Mouse (Mus musculus): Measurements from ENCODE around the gene Hip1r. TPM values are rescaled to one million over a fixed set of nuclear protein-coding genes. Genes with fewer than 3 reads are reported as not detected.

The Hip1r gene
- 10 to 100 TPM; 29.6 to 42.2 TPM for total RNA-seq (2021)

DNA sequence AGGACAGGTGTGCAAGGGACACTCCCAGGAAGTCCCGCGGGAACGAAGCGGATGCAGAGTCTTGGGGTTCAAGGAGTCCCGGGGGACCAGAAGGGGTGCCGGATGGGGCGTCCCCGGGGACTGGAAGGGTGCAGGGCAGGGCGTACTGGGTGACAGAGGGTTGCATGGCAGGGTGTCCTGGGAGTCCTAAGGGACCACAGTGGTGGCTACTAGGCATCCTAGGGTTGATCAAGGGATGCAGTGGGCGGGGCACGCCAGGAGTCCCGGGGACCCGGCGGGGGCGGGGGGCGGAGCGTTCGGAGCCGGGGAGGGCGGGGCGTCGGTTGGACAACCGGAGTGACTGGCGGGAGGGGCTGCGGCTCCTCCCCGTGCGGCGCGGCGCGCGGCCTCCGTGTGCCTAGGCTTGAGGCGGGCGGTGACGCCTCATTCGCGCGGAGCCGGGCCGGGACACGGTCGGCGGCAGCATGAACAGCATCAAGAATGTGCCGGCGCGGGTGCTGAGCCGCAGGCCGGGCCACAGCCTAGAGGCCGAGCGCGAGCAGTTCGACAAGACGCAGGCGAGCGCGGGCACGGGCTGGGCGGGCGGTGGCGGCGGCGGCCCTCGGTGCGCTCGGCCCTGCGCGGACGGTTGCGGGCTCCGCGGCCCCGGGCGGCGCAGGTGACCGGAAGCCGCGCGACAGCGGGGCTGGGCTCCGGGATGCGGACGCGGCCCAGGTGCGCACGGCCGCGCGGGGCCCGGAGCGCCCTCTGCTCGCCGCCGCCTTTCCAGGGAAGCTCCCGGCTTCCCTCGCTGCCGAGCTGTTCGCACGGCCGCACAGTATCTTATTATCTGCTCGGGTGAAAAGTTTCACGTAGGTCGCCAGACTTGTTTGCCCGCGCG is at the start of gene Hip1r:
Hip1r (plus strand) TSS at position 330 of the 880 bp plus-strand sequence.
- DNase-seq = peak; percentile 83

DNA sequence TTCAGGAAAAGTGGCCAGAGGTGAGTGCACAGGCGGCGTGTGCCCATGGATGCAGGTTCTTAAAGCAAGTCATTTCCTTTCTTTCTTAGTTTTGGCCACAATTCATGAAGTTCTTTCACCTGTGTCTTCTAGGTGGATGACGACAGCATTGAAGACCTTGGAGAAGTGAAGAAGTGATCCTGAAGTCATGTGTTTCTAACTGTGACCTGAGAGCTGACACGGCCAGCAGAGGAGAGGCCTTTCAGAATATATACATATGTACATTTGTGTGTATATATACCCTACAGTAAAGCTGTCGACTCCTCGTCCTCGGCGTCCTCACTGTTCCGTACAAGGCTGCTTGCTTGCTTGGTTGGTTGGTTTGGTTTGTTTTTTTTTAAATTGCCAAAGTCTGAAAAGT is 46.3 kb upstream of the Hip1r start, which contains the start of gene Gm43518:
Gm43518 (plus strand) TSS at position 301 of the 400 bp plus-strand sequence.
- DNase-seq = no peak

DNA sequence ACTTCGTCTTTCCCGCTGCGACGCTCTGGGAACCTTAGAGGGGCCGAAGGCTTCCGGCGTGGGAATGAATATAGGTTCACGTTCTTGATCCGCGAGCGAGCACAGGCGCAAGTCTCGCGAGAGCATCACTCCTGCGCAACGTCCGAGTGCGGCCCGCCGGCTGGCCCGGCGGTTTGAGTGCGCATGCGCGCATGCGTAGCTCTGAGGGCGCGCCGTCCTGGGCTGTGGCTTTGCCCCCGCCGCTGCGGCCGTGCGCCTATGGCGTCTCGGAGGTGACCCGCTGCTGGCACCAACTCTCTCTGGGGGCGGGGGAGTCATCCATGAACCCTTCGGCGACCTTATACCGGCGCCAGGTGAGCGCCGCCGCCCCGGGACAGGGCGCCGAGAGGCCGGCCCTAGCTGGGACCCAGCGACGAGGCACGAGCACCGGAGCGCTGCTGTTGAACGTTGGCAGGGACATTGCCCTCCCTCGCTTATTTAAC is 42.9 kb upstream of the Hip1r start, which contains the start of gene Ccdc62:
Ccdc62 (plus strand) TSS at position 172 of the 482 bp plus-strand sequence.
- DNase-seq = peak; percentile 96

DNA sequence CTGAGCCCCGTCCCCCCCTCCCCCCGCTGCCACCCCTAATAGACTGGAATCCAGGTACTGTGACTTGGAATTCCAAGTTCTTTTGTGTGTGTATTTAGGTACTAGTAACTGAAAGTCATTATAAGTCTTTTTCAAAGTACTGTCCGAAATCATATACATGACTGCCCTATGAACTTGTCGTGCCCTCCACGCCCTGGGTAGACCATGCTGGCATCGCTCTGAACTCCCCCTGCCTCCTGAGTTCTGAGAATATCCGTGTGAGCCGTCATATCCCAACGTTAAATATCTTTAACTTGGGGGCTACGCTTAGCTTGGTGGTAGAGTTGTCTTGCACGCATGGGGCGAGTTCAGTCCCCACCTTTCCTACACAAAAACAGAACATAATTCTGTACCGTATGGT is 42.3 kb upstream of the Hip1r start:
- DNase-seq = no peak

DNA sequence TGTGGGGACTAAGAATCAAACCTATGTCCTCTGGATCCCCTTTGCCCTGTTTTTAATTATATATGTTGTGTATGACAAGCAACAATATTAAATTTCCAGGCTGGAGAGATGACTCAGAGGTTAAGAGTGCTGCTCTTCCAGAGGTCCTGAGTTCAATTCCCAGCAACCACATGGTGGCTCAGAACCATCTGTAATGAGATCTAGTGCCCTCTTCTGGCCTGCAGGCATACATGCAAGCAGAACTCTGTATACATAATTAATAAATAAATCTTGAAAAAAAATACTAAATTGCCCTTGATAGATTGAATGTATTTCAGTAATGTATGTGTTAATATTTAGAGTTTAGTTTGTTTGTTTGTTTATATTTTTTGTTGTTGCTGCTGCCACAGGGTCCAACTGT is 40.5 kb upstream of the Hip1r start:
- no peak for DNase-seq

DNA sequence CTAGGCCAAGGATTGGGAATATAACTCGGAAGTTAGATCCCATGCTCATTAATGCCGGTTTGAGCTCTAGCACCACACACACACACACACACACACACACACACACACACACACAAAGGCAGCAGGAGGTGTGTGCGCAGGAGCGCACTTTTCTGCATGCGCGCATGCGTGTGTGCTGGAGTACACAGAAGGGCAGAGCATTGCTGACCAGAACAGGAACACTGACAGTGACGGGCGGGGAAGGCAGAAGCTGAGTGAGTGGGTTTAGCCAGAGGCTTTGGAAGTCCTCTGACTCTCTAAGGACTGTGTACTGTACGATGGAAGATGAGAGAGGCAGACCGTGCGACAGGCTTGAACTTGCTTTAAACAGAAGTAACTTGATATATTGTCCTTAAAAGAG is 39.9 kb upstream of the Hip1r start:
- no peak for DNase-seq

DNA sequence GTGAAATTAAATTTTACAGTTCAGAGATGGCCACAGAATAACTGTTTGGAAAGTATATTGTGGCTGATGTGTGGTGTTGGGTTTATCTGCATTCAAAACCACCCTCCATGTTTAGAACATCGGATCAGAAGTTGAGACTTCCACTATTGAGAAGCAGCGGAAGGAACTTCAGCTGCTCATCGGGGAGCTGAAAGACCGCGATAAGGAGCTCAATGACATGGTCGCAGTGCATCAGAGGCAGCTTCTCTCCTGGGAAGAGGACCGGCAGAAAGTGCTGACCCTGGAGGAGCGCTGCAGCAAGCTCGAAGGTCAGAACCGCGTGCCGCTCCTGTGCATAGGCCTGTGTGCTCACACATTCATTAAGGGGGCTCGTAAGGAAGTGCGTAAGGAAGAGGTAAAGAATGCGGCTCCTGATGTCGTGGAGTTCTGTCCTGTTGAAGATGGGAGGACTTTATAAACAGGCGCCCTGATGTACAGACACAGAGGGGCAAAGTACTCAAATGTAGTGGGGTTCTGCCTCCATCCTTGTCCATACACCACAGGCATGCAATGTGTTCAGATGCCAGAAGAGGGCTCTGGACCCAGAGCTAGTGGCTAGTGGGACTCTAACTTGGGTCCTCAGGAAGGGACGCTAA is 39.4 kb upstream of the Hip1r start:
- DNase-seq = peak; percentile 27

DNA sequence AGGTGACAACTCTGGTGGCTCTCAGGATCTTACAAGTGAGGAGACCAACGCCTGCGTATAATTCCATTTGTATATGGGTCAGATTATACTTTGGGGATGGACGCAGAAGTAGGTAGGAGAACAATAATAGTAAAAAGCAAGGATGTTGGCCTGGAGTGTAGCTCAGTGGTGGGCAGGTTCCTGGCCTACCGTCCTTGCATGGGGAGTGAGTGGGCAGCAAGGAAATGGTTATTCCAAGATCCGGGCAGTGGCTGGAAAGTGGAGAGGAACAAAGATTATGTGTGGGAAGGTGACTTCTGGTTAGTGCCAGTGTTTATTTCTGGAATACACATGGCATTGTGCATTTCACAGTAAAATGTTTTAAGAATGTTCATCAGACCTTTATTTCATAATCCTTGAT is 37.5 kb upstream of the Hip1r start:
- no peak for DNase-seq

DNA sequence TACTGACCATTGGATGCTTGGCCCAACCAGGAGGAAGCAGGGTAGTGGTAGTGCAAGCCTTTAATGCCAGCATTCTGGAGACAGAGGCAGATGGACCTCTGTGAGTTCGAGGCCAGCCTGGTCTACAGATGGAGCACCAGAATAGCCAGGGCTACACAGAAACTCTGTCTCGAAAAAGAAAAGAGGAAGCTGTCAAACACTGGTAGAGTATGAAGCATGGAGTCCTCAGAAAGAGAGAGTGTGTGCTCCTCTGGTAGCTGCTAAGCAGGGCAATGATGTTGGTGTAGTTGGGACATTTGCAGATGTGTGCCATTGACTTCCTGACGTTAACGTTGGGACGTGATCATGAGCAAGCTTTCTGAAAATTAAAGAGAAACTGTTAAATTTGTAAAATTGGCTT is 34.9 kb upstream of the Hip1r start:
- DNase-seq = no peak

DNA sequence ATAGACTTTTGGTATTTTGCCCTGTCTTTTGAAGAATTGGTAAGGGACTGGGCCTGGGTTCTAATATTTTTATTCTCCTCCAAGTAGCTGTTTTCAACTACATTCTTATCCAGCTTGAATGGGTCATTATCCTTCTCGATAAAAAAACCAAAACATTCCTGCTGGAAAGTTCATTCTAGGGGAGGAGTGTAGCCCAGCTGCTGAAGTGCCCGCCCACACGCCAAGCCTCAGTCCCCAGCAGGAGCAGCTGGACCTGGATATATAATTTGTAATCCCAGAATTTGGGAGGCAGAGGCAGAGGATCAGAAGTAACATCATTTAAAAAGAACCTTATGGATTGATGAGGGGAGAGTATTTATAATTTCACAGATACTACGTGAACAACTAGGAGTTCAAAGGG is 26.9 kb upstream of the Hip1r start:
- DNase-seq = peak; percentile 18

DNA sequence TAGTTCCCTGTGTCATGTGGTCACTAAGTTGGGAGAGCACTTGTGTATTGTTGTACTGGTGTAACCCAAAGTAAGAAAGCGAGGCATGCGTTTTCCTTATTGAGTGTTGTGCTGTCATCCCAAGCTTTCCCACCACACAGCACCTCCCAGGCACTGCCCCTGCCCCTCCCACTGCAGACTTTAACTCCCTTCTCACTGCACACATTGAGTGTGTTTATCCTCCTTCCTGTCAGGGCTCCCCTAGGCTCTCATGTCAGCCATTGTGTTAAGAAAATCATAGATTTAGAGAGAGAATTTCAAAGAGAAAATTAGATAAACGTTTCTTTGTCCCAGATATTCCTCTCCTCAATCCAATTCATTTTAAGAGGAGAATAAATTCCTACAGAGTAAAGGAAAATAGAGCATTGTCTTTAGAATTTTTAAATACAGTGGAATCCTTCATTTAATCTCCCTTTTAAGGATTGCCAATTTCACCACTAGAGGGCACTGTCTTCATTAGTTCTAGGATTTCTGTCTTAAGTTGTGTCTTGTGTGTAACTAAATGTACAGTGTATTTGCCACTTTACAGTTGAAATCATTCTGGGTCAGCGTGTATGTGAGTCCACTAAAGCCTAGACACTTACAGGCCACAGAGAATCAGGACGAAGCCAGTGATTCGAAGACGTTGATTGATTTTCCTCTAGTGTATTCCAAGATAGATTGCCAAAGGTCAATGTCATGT is 26.2 kb upstream of the Hip1r start:
- DNase-seq = no peak

DNA sequence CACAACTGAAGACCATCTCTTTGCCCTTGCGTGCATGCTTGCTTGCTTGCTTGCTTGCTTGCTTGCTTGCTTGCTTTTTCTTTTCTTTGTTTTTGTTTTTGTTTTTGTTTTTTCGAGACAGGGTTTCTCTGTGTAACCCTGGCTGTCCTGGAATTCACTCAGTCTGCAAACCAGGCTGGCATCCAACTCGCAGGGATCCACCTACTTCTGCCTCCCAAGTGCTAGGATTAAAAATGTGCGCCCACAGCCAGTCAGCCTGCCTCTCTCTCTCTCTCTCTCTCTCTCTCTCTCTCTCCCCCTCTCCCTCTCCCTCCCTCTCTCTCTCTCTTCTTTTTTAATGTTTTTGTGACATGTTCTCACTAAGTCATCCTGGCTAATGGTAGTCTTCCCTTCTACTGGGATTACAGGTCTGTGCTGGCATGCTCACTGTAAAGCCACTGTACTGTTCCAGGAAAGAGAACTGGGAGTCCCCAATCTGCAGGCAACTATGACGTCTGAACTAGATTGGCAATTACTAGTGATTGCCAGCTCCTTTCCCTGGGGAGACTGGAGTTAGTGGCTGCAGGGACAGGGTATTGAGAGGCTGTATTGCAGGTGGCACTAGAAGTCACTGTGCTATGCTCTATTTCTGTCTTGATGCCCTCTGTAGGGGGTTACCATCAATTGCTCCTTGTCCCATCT is 20.9 kb upstream of the Hip1r start:
- no peak for DNase-seq

DNA sequence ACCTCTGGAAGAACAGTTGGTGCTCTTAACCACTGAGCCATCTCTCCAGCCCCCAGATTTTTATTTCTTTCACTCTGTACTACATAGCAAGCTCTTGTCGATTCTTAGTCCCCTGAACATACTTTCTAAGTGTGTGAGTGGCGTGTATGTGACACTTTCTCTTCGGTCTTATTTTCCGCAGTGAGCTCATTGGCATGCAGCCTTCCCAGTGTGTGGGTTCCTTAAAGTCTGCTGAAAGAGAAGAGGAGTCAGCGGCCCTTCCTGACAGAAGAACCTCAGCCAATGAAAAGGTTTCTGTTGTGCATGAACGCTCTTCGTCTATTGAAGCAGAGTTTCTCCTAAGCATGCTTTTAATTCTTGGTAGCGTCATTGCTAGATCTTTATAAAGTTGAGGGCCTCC is 16.2 kb upstream of the Hip1r start:
- no peak for DNase-seq

DNA sequence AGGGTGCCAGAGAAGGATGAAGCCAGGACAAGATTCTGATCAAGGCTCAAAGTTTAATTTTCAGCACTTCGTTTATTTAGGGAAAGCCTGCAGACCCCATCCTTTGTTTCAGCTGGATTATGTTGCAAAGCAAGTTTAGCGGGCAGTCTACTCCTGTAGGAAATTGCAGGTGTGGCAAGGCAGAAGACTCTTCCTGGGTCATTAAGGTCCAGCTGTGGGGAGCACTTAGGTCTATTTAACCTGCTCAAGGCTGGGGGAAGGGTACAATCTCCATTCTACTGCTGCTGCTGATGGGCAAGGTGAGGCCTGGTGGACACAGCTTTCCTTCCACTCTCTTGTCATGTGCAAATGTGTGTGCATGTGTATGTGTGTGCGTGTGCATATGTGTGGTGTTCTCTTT is 14.4 kb upstream of the Hip1r start:
- no peak for DNase-seq

DNA sequence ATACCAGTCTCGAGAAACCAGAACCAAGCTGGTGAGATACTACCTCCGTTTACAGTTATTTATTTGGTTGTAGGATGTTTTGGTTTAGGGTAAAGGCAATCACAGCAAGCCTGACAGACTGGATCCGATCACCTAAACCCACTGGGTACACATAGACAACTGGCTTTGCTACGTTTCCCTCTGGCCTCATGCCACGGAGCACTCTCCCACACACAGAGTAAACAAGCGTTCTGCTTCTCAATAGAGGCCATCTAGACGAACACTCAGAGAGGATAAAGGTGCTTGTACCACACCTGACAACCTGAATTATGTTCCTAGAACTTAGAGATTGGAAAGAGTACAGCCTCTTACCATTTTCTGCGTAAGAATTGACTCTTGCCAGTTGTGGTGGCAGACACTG is 13.3 kb upstream of the Hip1r start:
- no peak for DNase-seq

DNA sequence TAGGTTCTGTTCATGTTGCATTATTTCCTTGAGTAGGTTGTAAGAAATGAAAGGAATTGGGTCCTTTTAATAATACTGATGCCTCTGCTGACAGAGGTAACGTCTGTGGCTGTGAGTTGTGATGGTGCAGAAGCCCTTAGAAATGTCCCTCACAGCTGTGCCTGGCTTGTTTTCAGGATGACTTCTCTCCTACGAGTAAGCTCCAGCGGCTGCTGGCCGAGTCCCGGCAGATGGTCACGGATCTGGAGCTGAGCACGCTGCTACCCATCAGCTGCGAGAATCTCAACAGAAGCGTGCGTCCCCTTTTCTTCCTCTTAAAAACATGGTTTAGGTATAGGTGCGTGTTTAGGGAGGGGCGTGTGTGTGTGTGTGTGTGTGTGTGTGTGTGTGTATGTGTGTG is 12.4 kb upstream of the Hip1r start:
- no peak for DNase-seq

DNA sequence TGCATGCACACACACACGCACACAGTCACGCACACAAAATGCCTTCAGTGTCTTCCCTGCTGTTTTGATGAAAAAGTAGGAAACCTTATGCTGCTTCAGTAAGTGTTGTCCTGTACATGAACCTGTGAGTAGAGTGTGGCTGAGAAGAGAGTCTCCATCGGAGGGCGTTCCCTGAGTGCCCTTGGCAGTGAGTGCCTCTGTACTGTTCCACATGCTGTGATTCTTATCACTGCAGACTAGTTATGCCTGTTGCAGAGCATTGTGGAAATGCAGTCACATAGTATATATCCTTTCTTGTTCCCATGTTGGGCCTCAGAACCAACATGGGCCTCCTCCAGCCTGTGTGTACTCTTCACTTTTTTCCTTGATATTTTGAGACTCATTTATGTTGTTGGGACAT is 9.2 kb upstream of the Hip1r start:
- no peak for DNase-seq

DNA sequence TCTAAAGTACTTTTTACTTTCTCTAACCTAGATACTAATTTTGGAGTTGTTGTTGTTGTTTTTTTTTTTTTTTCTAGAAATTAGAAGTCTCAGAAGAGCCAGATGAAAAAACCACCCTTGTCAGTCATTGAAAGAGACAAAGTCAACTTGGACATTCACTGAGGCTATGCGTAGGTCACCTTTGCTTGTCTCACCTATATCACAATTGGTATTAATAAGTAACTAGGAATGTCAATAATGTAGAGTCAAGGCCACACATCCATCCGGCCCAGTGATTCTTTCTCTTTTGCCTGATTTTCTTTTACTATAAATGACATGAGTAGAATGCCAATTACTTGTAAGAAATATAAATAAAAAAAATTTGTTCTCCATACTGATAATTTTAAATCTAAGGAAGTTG is 6.7 kb upstream of the Hip1r start:
- DNase-seq = no peak

DNA sequence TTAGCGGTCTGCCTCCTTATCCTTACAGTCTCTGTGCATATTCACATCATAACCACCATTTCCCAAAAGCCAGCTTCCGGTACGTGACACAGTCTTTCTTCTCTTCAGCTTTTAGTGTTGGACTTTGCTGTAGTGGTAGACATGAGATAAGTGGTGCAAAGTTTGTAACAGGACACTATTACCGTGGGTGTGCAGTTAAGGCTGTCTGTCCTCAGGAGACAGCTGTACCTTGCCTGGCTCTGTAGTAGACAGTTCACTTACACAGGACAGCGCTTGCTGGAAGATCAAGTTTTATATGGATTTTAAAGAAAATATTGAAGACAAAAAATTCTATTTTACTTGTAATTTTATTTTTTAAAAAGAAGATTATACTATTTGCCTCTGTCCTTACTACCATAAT is 5.0 kb upstream of the Hip1r start:
- no peak for DNase-seq

DNA sequence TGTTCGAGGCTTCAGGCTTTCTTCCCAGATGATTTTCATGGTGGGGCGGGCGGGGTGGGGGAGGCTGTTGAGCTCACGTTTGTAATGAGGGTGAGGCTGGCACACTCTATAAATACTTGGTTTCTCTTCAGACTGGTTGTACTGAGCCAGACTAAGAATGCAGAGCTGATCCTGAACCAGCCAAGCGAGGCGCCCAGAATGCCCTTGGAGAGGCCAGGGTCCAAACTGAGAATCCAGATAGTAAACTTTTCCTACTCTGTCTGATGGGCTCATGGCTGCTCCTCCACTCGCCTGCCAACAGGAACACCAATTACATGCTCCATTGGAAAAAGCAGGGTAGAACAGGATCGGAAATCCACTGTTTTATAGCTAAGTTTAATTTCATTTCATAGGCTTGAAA is 4.2 kb upstream of the Hip1r start:
- no peak for DNase-seq

DNA sequence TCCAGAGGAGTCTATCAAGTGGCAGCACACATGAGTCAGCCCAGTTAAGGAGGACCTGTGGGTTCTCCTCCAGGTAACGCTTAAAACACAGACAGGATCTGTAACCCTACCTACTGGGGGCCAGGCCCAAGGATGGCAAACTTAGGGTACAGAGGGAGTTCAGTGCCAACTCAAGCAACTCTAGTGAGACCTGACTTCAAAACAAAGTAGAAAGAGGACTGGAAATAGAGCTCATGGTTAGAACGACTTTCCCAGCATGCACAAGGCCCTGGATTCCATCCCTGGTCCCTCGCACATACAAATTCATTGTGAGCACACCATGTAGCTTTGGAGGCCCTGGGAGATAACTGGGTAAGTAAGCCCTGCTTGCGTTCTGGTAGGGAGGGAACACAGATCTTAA is 2.9 kb upstream of the Hip1r start:
- no peak for DNase-seq

DNA sequence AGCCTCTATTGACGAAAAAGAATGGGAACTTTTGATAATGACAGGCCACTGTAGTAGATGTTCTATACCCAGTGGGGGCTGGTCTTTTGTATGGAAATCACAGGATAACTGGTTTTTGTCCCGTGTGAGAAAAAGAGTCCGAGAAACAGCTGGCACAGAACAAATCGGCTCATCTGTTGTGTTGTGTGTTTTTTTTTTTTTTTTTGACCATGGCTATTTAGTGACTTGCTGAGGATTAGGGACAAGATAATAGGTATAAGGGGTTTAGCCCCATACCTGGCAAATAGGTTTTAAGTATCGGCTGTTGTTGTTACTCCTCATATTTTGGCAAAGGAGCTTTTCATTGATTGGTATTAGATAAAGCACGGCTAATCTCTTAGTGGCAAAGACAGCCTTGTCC is 975 bp upstream of the Hip1r start:
- DNase-seq = no peak

DNA sequence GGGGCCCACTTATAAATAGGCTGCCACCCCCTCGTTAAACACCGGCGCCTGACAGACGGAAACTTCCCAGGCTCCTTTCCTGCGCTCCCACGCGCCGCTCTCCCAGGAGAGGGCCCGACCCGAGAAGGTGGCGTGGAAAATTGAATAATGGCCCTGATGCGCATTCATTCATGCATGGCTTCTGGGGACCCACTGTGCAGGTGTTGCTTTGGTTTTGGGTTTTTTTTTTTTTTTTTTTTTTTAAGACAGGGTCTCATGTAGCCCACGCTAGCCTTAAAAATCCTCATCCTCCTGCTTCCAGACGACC is 704 bp downstream of the Hip1r start:
- no peak for DNase-seq
